In the genomic region with DNA sequence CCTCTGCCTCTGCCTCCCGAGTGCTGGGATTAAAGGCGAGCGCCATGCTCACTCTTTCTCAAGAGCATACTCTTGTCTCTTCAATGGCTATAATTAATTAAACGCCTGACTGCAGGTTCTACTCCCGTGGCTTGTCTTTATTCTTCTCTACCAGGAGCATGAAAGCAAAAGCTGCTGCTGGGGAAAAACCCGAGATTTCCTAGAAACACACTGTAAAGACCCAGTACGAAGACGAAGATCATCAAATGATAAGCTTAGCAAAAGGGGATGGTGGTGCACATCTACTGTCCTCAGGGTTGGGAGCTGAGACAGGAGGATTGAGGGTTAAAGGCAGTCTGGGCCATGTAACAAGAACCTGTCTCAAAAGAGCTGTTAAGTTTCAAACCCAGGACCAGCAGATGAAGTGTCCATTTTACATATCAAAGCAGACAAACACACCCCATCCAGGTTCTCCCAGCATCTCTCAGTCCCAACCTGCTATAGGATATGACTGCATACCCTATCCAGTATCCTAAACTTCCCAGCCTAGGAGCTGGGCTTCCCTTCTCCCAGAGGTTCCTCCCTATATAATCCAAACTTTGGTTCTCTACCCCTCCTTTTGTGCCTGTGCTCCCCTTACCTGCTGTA, we compare ENCODE assay signal across 11 mouse cellular contexts.
"Had no signal": no experiment of that assay in that cellular context is flagged by ENCODE, and none has a peak within 500 bp of the region (broad histone marks: within the 10 kb centered on the region; RNA-seq: fewer than 3 reads in every experiment).

No protein-coding gene starts in this region.

- DNase-seq: liver; liver, embryonic 13.5 days; liver, postnatal 0 days; lung, postnatal 14 days; right cerebral cortex, adult 18-20 months; right cerebral cortex, postnatal 25 days; thymus, postnatal 36 days had no signal

- H3K4me2 ChIP-seq: limb, embryonic 12.5 days; liver, embryonic 13.5 days; lung, embryonic 15.5 days; midbrain, embryonic 12.5 days had no signal

- H3K9ac ChIP-seq: limb, embryonic 12.5 days; liver, embryonic 13.5 days; liver, postnatal 0 days; lung, embryonic 15.5 days; midbrain, embryonic 12.5 days had no signal

- H3K27ac ChIP-seq: layer of hippocampus, adult 2 months; limb, embryonic 12.5 days; liver, embryonic 13.5 days; lung, embryonic 15.5 days; midbrain, embryonic 12.5 days had no signal

- H3K27me3 ChIP-seq: limb, embryonic 12.5 days; liver, embryonic 13.5 days; lung, embryonic 15.5 days; midbrain, embryonic 12.5 days had no signal

- H3K4me3 ChIP-seq: layer of hippocampus, adult 2 months; limb, embryonic 12.5 days; liver, embryonic 13.5 days; lung, embryonic 15.5 days; midbrain, embryonic 12.5 days had no signal

- H3K4me1 ChIP-seq: limb, embryonic 12.5 days; liver, embryonic 13.5 days; lung, embryonic 15.5 days; midbrain, embryonic 12.5 days had no signal

- ATAC-seq: liver, postnatal 0 days had no signal

- H3K9me3 ChIP-seq: liver, embryonic 13.5 days; lung, embryonic 15.5 days had no signal

- H3K36me3 ChIP-seq: limb, embryonic 12.5 days; liver, embryonic 13.5 days; lung, embryonic 15.5 days; midbrain, embryonic 12.5 days had no signal
